Mouse (Mus musculus): Measurements from ENCODE around the gene Fgfr2.

The Fgfr2 gene

GRCm38 (mm10) chr7:132172220-132172619 lies 950.9 kb downstream of the Fgfr2 start:
- DNase-seq (ENCODE audit: extremely low spot score, low read depth, low spot score), result no peak

GRCm38 (mm10) chr7:132171716-132172115 lies 951.4 kb downstream of the Fgfr2 start:
- DNase-seq (ENCODE audit: extremely low spot score, low read depth, low spot score), result no peak

GRCm38 (mm10) chr7:132169419-132170169 lies 953.6 kb downstream of the Fgfr2 start:
- DNase-seq (ENCODE audit: extremely low spot score, low read depth, low spot score), result no peak

- DNase-seq (ENCODE audit: extremely low spot score, low read depth, low spot score), result no peak
Observed at GRCm38 (mm10) chr7:132167239-132167638, 955.9 kb downstream of the Fgfr2 start.

GRCm38 (mm10) chr7:132162254-132162653 lies 960.9 kb downstream of the Fgfr2 start:
- no peak for DNase-seq (ENCODE audit: extremely low spot score, low read depth, low spot score)

DNA sequence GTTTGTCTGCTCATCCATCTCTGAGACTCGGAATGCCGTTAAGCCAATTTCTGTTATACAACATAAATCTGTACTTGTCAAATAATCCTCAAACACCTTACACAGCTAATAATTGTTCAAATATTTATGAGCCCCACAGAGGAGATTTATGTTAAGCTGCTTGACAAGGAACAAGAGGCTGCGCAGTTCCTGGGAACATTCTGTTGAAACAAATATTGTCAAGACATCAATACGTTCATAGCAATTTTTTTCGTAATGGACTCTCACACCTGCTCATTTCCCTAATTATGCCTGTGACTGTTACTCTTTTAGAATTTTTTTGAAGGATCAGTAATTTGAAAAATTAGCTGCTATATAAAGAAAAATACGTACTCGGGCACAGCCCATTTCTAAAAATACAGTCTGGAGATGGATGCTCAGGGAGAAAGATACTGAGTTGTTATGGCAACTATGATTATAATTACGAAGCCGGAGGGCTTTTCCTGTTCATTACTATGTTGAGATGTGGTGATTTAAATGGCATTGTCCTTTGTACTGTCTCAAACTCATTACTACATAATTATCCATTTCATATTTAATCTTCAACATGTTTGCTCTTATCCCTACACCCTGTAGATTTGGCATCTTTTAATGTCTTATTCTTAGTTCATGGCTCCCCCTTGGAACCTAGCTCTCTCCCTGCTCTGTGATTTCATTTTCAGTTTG lies 964.7 kb downstream of the Fgfr2 start:
- DNase-seq (ENCODE audit: extremely low spot score, low read depth, low spot score), result no peak

DNA sequence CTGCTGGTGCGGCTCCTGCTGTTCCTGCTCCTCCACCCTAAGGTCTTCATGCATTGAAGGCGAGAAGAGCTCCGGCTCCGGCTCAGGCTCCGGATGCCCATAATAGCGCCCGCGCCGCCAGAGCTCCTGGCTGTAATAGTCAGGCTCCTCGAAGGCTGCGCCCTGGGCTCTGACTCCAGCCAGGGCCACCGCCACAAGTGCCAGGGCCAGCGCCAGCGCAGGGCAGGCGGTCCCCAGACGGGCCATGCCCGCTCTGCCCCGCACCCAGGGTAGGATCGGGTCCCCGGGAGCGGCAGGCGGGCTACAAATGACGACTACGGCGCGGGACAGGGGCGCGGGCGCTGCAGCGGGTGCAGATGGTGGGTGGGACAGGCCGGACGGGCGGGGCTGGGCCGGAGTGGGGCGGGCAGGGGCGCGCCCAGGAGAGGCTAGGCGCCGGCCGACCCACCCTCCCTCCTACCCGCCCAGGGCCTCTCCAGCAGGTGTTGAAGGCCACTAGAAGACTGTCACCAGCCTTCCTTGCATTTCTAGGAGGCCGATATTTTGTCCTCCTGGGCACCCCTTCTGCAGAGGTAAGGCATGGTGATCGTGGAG lies 968.7 kb downstream of the Fgfr2 start, which contains the start of gene Cpxm2:
TSS of gene Cpxm2 (minus strand) at position 372 of the 594 bp plus-strand sequence.
- no peak for DNase-seq (ENCODE audit: extremely low spot score, low read depth, low spot score)

GRCm38 (mm10) chr7:132153725-132154147 lies 969.4 kb downstream of the Fgfr2 start:
- DNase-seq (ENCODE audit: extremely low spot score, low read depth, low spot score), result no peak

DNA sequence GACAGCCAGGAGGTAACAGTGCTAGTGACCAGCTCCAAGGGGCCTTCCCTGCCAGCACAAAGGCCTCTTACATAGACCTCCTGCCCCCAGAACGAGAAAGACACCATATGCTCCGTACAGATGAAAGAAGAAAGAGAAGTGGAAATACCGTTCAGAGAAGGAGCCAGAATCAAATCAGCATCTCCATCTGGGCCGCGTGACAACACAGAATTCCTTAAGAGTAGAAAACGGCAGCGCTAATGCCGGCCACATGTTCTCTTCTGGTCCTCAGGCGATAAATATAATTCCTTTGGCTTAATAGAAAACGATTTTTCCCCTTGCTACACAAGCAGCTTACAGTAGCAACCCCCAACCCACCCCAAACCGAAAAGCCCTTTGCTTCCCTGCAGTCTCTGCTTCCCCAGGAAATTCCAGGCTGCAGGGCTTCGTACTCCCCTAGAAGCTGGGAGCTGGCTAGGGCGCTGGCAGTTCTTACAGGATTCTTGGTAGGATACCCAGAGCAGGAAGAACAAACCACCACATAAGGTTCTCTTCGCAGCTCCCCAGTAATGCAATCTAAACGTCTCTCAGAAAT lies 977.8 kb downstream of the Fgfr2 start:
- DNase-seq (ENCODE audit: extremely low spot score, low read depth, low spot score), result no peak

DNA sequence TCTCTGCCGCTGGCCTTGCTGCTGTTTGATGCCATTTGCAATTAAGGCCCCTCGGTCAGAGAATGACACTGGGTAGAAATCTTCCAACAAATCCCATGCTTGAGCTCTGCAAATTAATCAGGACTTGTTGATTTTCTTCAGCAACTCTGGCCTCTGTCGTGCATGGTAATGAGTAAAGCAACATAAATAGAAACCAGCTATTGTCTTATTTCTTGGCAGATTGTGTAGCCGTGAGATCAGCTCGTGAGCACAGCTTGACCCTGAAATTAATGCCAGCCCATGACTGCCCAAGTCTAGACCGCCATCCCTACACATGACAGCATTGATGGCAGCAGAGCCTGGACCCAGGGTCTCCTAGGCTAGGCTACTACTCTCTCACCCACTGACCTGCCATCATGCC lies 994.5 kb downstream of the Fgfr2 start:
- DNase-seq (ENCODE audit: extremely low spot score, low read depth, low spot score), result no peak

DNA sequence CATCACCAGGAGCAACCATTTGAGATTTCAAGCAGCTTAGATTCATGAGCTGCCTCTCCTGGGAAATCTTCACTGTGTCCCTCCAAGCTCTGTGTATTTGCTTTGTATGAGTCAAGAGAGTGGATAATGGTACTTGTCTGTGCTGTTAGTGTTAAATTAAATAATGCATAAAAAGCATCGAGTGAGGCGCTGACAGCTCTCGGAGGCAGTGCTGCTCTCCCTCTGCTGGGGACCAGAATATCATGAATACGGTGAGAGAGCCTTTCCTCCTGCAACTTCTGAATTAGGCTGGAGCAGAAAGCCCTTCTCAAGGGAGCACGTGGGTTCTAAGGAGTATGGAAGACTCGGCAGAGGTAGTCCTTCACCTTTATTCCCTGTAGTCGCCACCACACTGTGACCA lies 998.2 kb downstream of the Fgfr2 start:
- DNase-seq (ENCODE audit: extremely low spot score, low read depth, low spot score), result no peak

DNA sequence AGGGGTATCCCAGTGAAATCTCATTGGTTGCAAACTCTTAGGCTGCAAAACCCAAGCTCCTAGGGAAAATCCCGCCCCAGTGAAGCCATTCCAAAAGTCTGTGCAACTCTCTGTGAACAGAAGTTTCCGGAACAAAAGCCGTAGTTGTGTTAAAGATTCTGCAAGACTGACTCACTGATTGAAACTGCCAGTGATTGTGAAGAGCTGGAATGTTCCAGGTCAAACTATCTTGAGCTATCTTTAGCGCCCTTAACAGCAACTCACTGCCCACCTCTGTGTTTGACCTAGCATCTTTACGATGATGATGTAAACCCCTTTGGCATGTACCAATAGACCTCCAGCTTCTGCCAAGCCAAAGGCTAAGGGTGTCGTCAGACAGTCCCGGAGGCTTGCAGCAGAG lies 999.9 kb downstream of the Fgfr2 start:
- no peak for DNase-seq (ENCODE audit: extremely low spot score, low read depth, low spot score)

DNA sequence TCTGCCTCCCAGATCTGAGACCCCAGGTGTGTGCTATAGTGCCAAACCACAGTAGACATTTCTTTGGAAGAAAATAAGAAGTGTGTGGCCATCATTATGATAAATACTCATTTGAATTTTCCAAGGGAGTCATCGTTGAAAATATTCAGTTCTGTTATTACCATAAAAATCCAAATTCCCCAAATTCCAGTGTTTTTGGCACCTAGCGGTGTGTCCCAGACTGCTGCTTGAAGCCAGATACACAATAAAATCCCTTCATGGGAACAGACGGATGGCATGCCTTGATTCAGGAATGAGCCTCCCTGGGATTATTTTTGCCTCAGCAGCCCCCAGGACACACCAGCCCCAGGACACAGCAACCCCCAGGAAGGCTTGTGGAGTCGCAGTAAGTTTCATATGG lies 1003.3 kb downstream of the Fgfr2 start:
- DNase-seq (ENCODE audit: extremely low spot score, low read depth, low spot score), result no peak

GRCm38 (mm10) chr7:132111770-132112169 lies 1011.4 kb downstream of the Fgfr2 start:
- no peak for DNase-seq (ENCODE audit: extremely low spot score, low read depth, low spot score)

GRCm38 (mm10) chr7:132110308-132110707 lies 1012.8 kb downstream of the Fgfr2 start:
- DNase-seq (ENCODE audit: extremely low spot score, low read depth, low spot score), result no peak

DNA sequence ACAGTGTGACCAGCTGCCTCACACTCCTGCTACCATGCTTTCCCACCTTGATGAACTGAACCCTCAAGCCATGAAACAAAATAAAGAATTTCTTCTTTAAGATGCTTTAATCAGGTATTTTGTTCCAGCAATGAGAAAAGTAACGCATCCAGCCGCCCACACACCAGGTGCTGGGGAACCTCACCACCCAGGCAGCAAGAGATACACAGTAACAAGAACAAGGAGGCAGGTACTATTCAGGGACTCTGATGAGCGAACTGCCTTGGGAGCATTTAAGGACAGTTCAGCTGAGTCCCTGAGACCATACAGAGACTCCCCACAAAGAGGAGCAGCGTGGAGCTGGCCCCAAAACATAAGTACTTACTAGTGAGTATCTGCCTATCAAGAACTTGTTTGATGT lies 1016.3 kb downstream of the Fgfr2 start:
- DNase-seq (ENCODE audit: extremely low spot score, low read depth, low spot score), result no peak

GRCm38 (mm10) chr7:132105326-132105725 lies 1017.8 kb downstream of the Fgfr2 start:
- DNase-seq (ENCODE audit: extremely low spot score, low read depth, low spot score), result no peak

- no peak for DNase-seq (ENCODE audit: extremely low spot score, low read depth, low spot score)
Observed at GRCm38 (mm10) chr7:132098441-132098840, 1024.7 kb downstream of the Fgfr2 start.

GRCm38 (mm10) chr7:132094666-132095065 lies 1028.5 kb downstream of the Fgfr2 start:
- no peak for DNase-seq (ENCODE audit: extremely low spot score, low read depth, low spot score)

- no peak for DNase-seq (ENCODE audit: extremely low spot score, low read depth, low spot score)
Observed at GRCm38 (mm10) chr7:132091551-132091950, 1031.6 kb downstream of the Fgfr2 start.

DNA sequence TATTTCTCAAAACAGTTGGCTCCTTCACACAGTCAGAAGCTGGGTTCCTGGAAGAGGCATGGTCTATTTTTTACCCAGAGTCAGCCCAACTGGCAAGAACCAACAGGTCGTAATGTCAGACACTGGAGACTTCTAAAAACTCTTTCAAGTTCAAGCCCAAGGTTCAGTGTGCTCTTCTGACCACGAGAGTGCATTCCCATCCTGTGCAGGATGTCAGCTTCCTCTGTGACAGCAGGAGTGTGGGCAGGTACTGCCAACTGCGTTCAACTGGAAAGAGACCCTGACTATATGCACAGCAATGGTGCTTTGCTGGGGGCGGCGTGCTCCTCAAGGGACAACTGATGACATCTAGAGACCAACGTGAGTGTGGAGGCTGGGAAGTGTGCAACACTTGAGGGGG lies 1034.5 kb downstream of the Fgfr2 start:
- no peak for DNase-seq (ENCODE audit: extremely low spot score, low read depth, low spot score)

- no peak for DNase-seq (ENCODE audit: extremely low spot score, low read depth, low spot score)
Observed at GRCm38 (mm10) chr7:132088181-132088580, 1035.0 kb downstream of the Fgfr2 start.
